Mouse (Mus musculus): ENCODE results near the gene Ifnab. TPM values are rescaled to one million over a fixed set of nuclear protein-coding genes. Genes with fewer than 3 reads are reported as not detected.

Ifnab gene
- polyA plus RNA-seq (2014; fragmentation: Illumina TruSeq; extraction: RNeasy Lipid Tissue Mini Kit (QIAGEN cat#74804); ENCODE audit: low read depth, low replicate concordance): not detected

DNA sequence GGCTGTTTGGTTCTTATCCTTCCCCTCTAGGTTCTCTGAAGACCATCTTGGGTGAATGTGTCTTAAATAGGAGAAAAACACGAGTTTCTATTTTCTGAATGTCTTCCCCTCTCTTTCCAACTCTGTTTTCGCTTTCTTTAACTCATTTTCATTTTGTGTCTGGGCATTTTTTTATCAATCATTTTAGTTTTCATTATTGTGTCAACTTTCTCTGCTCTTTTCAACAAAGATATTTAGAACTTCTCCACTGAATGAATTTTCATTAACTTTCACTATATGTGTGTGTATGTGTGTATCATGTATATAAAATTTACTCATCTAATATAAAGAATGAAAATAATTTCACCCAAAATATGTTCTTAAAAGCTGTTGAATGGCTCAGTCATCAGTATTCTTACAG lies at the start of gene Ifnab:
Gene Ifnab, minus strand, starts transcription at position 101 of the 400 bp plus-strand sequence.

GRCm38 (mm10) chr4:88721791-88722721 lies 30.9 kb upstream of the Ifnab start, which contains the start of the genes Gm26566 and Klhl9:
TSS of gene Gm26566 (plus strand) at chr4:88721805.
TSS of gene Klhl9 (minus strand) at chr4:88722465.

GRCm38 (mm10) chr4:88683812-88684211 lies 7.3 kb downstream of the Ifnab start, which contains the start of gene Ifna2:
TSS of gene Ifna2 (minus strand) at chr4:88683912.

DNA sequence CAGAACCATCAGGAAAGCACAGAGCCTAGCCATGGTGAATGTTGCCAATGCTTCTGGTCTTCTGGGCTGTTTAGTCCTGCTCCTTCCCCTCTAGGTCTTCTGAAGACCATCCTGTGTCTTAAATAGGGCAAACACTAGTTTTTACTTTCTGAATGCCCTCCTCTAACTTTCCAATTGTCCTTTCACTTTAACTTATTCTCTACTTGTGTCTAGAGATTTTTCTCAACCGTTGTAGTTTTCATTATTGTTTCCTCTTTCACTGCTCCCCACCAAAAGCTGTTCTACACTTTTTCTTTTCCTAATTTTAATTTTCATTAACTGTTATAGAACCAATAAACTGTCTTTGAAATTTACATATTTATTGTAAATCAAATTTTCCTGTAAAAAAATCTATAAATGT lies 14.3 kb downstream of the Ifnab start, which contains the start of gene Ifna16:
Gene Ifna16, minus strand, starts transcription at position 101 of the 400 bp plus-strand sequence.

GRCm38 (mm10) chr4:88644359-88644758 lies 46.8 kb downstream of the Ifnab start, which contains the start of gene Ifna13:
TSS of gene Ifna13 (minus strand) at chr4:88644459.

Other genes starting within 250 kb of the Ifnab start
- gene Ifnb1, start 168.6 kb downstream of the Ifnab start, polyA plus RNA-seq (2014; fragmentation: Illumina TruSeq; extraction: RNeasy Lipid Tissue Mini Kit (QIAGEN cat#74804); ENCODE audit: low read depth, low replicate concordance): not detected
- gene Ifna15, start 133.1 kb downstream of the Ifnab start, polyA plus RNA-seq (2014; fragmentation: Illumina TruSeq; extraction: RNeasy Lipid Tissue Mini Kit (QIAGEN cat#74804); ENCODE audit: low read depth, low replicate concordance): not detected
- gene Ifna14, start 119.6 kb downstream of the Ifnab start, polyA plus RNA-seq (2014; fragmentation: Illumina TruSeq; extraction: RNeasy Lipid Tissue Mini Kit (QIAGEN cat#74804); ENCODE audit: low read depth, low replicate concordance): not detected
- gene Ifna9, start 99.0 kb downstream of the Ifnab start, polyA plus RNA-seq (2014; fragmentation: Illumina TruSeq; extraction: RNeasy Lipid Tissue Mini Kit (QIAGEN cat#74804); ENCODE audit: low read depth, low replicate concordance): not detected
- not detected for gene Ifna12, start 88.0 kb downstream of the Ifnab start, polyA plus RNA-seq (2014; fragmentation: Illumina TruSeq; extraction: RNeasy Lipid Tissue Mini Kit (QIAGEN cat#74804); ENCODE audit: low read depth, low replicate concordance)
- not detected for gene C87499, start 56.9 kb downstream of the Ifnab start, polyA plus RNA-seq (2014; fragmentation: Illumina TruSeq; extraction: RNeasy Lipid Tissue Mini Kit (QIAGEN cat#74804); ENCODE audit: low read depth, low replicate concordance)
- not detected for gene Ifna13, start 46.9 kb downstream of the Ifnab start, polyA plus RNA-seq (2014; fragmentation: Illumina TruSeq; extraction: RNeasy Lipid Tissue Mini Kit (QIAGEN cat#74804); ENCODE audit: low read depth, low replicate concordance)
- gene Ifna16, start 14.4 kb downstream of the Ifnab start, polyA plus RNA-seq (2014; fragmentation: Illumina TruSeq; extraction: RNeasy Lipid Tissue Mini Kit (QIAGEN cat#74804); ENCODE audit: low read depth, low replicate concordance): not detected
- not detected for gene Ifna2, start 7.4 kb downstream of the Ifnab start, polyA plus RNA-seq (2014; fragmentation: Illumina TruSeq; extraction: RNeasy Lipid Tissue Mini Kit (QIAGEN cat#74804); ENCODE audit: low read depth, low replicate concordance)
- not detected for gene Gm26566, start 30.4 kb upstream of the Ifnab start, polyA plus RNA-seq (2014; fragmentation: Illumina TruSeq; extraction: RNeasy Lipid Tissue Mini Kit (QIAGEN cat#74804); ENCODE audit: low read depth, low replicate concordance)
- gene Klhl9, start 31.1 kb upstream of the Ifnab start, polyA plus RNA-seq (2014; fragmentation: Illumina TruSeq; extraction: RNeasy Lipid Tissue Mini Kit (QIAGEN cat#74804); ENCODE audit: low read depth, low replicate concordance): 192 TPM
- gene Gm13271, start 63.5 kb upstream of the Ifnab start, polyA plus RNA-seq (2014; fragmentation: Illumina TruSeq; extraction: RNeasy Lipid Tissue Mini Kit (QIAGEN cat#74804); ENCODE audit: low read depth, low replicate concordance): not detected
- gene Gm13283, start 68.8 kb upstream of the Ifnab start, polyA plus RNA-seq (2014; fragmentation: Illumina TruSeq; extraction: RNeasy Lipid Tissue Mini Kit (QIAGEN cat#74804); ENCODE audit: low read depth, low replicate concordance): not detected
- not detected for gene Gm13290, start 82.5 kb upstream of the Ifnab start, polyA plus RNA-seq (2014; fragmentation: Illumina TruSeq; extraction: RNeasy Lipid Tissue Mini Kit (QIAGEN cat#74804); ENCODE audit: low read depth, low replicate concordance)
- not detected for gene Gm13289, start 85.6 kb upstream of the Ifnab start, polyA plus RNA-seq (2014; fragmentation: Illumina TruSeq; extraction: RNeasy Lipid Tissue Mini Kit (QIAGEN cat#74804); ENCODE audit: low read depth, low replicate concordance)
- not detected for gene Gm13272, start 88.5 kb upstream of the Ifnab start, polyA plus RNA-seq (2014; fragmentation: Illumina TruSeq; extraction: RNeasy Lipid Tissue Mini Kit (QIAGEN cat#74804); ENCODE audit: low read depth, low replicate concordance)
- not detected for gene Ifnz, start 90.8 kb upstream of the Ifnab start, polyA plus RNA-seq (2014; fragmentation: Illumina TruSeq; extraction: RNeasy Lipid Tissue Mini Kit (QIAGEN cat#74804); ENCODE audit: low read depth, low replicate concordance)
- gene Gm13276, start 94.3 kb upstream of the Ifnab start, polyA plus RNA-seq (2014; fragmentation: Illumina TruSeq; extraction: RNeasy Lipid Tissue Mini Kit (QIAGEN cat#74804); ENCODE audit: low read depth, low replicate concordance): not detected
- not detected for gene Gm13277, start 97.3 kb upstream of the Ifnab start, polyA plus RNA-seq (2014; fragmentation: Illumina TruSeq; extraction: RNeasy Lipid Tissue Mini Kit (QIAGEN cat#74804); ENCODE audit: low read depth, low replicate concordance)
- gene Gm13278, start 100.2 kb upstream of the Ifnab start, polyA plus RNA-seq (2014; fragmentation: Illumina TruSeq; extraction: RNeasy Lipid Tissue Mini Kit (QIAGEN cat#74804); ENCODE audit: low read depth, low replicate concordance): not detected
- not detected for gene Gm13275, start 103.1 kb upstream of the Ifnab start, polyA plus RNA-seq (2014; fragmentation: Illumina TruSeq; extraction: RNeasy Lipid Tissue Mini Kit (QIAGEN cat#74804); ENCODE audit: low read depth, low replicate concordance)
- gene Gm13279, start 106.0 kb upstream of the Ifnab start, polyA plus RNA-seq (2014; fragmentation: Illumina TruSeq; extraction: RNeasy Lipid Tissue Mini Kit (QIAGEN cat#74804); ENCODE audit: low read depth, low replicate concordance): not detected
- not detected for gene Gm13285, start 108.3 kb upstream of the Ifnab start, polyA plus RNA-seq (2014; fragmentation: Illumina TruSeq; extraction: RNeasy Lipid Tissue Mini Kit (QIAGEN cat#74804); ENCODE audit: low read depth, low replicate concordance)
- gene Gm13287, start 111.9 kb upstream of the Ifnab start, polyA plus RNA-seq (2014; fragmentation: Illumina TruSeq; extraction: RNeasy Lipid Tissue Mini Kit (QIAGEN cat#74804); ENCODE audit: low read depth, low replicate concordance): not detected
- not detected for gene Gm13288, start 114.2 kb upstream of the Ifnab start, polyA plus RNA-seq (2014; fragmentation: Illumina TruSeq; extraction: RNeasy Lipid Tissue Mini Kit (QIAGEN cat#74804); ENCODE audit: low read depth, low replicate concordance)
- not detected for gene Ifna7, start 124.9 kb upstream of the Ifnab start, polyA plus RNA-seq (2014; fragmentation: Illumina TruSeq; extraction: RNeasy Lipid Tissue Mini Kit (QIAGEN cat#74804); ENCODE audit: low read depth, low replicate concordance)
- not detected for gene Ifna11, start 128.6 kb upstream of the Ifnab start, polyA plus RNA-seq (2014; fragmentation: Illumina TruSeq; extraction: RNeasy Lipid Tissue Mini Kit (QIAGEN cat#74804); ENCODE audit: low read depth, low replicate concordance)
- gene Ifna6, start 136.1 kb upstream of the Ifnab start, polyA plus RNA-seq (2014; fragmentation: Illumina TruSeq; extraction: RNeasy Lipid Tissue Mini Kit (QIAGEN cat#74804); ENCODE audit: low read depth, low replicate concordance): not detected
- gene Ifna5, start 144.2 kb upstream of the Ifnab start, polyA plus RNA-seq (2014; fragmentation: Illumina TruSeq; extraction: RNeasy Lipid Tissue Mini Kit (QIAGEN cat#74804); ENCODE audit: low read depth, low replicate concordance): not detected
- gene Ifna4, start 150.5 kb upstream of the Ifnab start, polyA plus RNA-seq (2014; fragmentation: Illumina TruSeq; extraction: RNeasy Lipid Tissue Mini Kit (QIAGEN cat#74804); ENCODE audit: low read depth, low replicate concordance): not detected
- gene Ifna1, start 158.7 kb upstream of the Ifnab start, polyA plus RNA-seq (2014; fragmentation: Illumina TruSeq; extraction: RNeasy Lipid Tissue Mini Kit (QIAGEN cat#74804); ENCODE audit: low read depth, low replicate concordance): not detected
- gene Ifne, start 188.8 kb upstream of the Ifnab start, polyA plus RNA-seq (2014; fragmentation: Illumina TruSeq; extraction: RNeasy Lipid Tissue Mini Kit (QIAGEN cat#74804); ENCODE audit: low read depth, low replicate concordance): not detected

Measured in adrenal gland, adult 10 weeks (tissue).